Mouse (Mus musculus) heart, adult 11 months (tissue): ENCODE data around the gene Glipr1l1.
"Not testable (repeated sequence)": the region's sequence is repeated elsewhere in the genome, so short reads cannot be mapped to it uniquely, and the experiment has no call there.

Source experiments
- DNase-seq: peaks from one replicate; pipeline ENCODE4 v3.0.0; 2022

The Glipr1l1 gene

DNA sequence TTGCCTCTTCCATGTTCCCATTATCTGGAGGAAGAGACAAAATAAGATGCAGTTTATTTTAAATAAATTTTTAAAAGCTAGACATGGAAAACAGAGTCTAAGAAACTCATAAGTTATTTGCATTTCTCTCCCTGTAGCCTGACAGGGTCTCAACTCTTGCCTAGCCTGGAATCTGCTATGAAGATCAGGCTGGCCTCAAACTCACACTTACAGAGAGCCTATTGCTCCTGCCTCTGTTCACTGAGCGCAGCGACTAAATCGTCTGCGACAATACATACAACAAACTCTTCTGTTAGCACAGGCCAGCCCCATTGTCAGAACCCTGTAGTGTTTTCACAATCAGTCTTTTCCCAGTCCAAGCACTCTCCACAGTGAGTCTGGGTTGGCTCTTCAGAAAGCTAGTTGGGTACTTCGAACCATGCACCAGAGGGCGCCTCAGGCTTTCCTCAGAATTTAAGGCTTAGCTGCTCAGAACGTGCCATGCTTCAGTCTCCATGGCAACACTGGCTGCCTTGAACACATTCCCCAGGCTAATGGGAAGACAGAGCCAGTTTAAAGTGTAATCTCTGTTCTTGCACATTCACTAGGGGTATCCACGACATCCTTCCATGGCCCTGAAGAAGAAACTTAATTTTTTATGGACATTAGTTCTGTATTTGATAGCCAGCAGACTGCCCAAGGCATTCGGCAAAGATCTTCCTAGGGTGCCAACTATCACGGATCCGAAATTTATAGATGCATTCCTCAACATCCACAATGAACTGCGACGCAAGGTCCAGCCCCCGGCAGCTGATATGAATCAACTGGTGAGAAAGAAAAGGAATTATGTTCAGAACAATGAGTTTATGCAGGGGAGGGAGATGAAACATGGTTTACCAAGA lies at the start of gene Glipr1l1:
Glipr1l1 (plus strand) TSS at position 488 of the 881 bp plus-strand sequence.
- DNase-seq, result no peak

- DNase-seq, result no peak
These were observed 36.4 kb upstream of the Glipr1l1 start for GRCm38 (mm10) chr10:112023585-112023984.

DNA sequence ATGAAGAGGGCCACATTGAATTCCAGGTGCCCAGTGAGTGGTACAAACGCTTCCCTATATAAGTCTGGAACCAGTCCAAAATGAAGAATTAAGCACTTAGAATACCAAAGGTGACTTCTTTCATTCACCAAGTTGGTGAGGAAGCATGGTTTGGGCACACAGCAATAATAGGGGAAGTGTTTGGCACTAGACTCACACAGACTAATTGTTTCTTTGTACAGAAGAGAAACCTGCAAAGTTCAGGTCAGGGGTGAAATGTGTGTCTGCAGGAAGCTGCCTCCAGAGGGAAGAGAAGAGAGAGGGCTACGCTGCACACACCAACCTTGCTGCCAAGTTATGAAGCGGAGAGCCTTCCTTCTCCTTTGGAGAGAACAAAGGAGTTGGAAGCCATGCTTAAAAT lies 31.3 kb upstream of the Glipr1l1 start:
- DNase-seq, result not testable (repeated sequence)

- not testable (repeated sequence) for DNase-seq
These were observed 16.5 kb upstream of the Glipr1l1 start for GRCm38 (mm10) chr10:112043523-112043922.

GRCm38 (mm10) chr10:112044283-112044682 lies 15.7 kb upstream of the Glipr1l1 start:
- peak; percentile 79 for DNase-seq

DNA sequence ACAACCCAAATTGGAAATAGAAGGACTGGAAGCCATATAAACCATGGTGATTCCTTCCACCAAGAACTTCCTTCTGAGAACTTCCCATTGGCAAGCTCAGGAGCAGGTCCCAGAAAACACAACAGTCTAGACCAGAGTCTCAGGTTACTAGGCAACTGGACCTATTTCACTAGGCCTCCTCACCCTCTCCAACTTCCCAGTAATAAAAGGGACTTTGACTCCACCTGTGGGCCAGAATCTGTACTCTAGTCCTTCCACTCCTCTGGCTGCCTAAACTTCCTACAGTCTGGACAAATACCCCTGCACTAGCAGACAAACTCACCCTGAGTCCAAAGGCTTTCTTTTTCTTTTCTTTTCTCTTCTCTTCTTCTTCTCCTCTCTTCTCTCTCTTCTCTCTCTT lies 8.8 kb upstream of the Glipr1l1 start:
- no peak for DNase-seq

DNA sequence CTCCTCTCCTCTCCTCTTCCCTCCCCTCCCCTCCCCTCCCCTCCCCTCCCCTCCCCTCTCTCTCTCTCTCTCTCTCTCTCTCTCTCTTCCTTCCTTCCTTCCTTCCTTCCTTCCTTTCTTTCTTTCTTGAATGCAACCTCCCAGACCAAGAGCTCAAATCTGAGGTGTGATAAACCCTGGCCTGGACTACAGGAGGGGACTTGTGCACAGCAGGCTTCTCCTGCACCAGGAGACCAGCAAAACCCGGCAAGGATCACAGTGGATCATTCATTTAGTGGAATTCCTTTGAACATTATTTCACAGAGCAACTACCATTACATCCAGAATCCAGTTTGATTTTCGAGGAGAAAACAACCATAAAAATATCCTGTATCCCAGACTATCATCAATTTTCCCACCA lies 8.0 kb upstream of the Glipr1l1 start:
- not testable (repeated sequence) for DNase-seq

GRCm38 (mm10) chr10:112060583-112060934 lies 570 bp downstream of the Glipr1l1 start:
- not testable (repeated sequence) for DNase-seq

GRCm38 (mm10) chr10:112080044-112080443 lies 20.1 kb downstream of the Glipr1l1 start:
- DNase-seq, result no peak

GRCm38 (mm10) chr10:112083157-112083556 lies 23.2 kb downstream of the Glipr1l1 start, which contains the start of gene Glipr1l2:
TSS of gene Glipr1l2 (plus strand) at chr10:112083354.
- no peak for DNase-seq

DNA sequence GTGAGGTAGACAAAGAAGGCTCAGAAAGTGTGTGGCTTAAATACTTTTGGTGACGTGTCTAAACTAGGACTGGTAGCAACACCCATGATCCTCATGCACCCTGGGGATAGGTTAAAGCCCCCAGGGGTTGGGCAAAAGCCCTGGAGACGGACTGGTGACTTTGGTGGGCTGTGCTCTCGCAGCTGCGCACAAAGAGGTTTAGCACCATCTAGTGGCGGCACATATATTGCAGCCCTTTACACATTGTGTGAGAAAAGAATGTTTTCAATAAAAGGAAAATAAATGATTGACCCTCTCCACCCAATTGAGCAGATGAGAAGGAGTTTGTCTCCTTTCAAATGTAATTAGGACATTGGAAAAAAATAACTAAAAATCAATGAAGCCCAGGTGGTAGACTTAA lies 45.8 kb downstream of the Glipr1l1 start:
- DNase-seq, result not testable (repeated sequence)

DNA sequence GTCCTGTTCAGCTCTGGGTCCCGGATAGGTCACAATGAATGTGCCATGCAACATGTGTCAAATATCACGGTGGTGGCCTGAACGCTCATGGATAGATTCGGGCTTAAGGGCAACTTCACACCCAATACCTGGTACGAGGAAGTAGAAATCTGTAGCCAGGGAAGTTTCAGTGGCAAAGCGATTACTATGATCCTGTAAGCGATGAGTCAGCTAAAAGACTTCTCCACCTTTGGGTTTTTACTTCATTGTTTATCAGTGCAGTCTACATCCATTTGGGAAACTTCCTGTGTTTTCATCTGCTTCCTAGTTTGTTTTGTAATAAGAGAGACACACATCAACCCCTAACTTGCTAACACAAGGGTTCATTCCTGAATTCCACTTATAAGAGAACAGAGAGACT lies 50.4 kb downstream of the Glipr1l1 start:
- no peak for DNase-seq

GRCm38 (mm10) chr10:112125090-112125489 lies 65.1 kb downstream of the Glipr1l1 start:
- DNase-seq, result not testable (repeated sequence)

GRCm38 (mm10) chr10:112127682-112128230 lies 67.8 kb downstream of the Glipr1l1 start:
- not testable (repeated sequence) for DNase-seq
